Mouse (Mus musculus) activated CD4-positive, CD25-positive, alpha-beta regulatory T cell, adult 4 months (primary cell): Measurements from ENCODE around the gene Vax2. TPM values are rescaled to one million over a fixed set of nuclear protein-coding genes. Genes with fewer than 3 reads are reported as not detected.
A peak's percentile ranks its signal among the peaks of the same experiment; 100 is the strongest.

ENCODE experiments used
- ATAC-seq: one replicate; pipeline ENCODE4 v1.8.0; 2017
- polyA plus RNA-seq, 2 experiments: library from polyadenylated mRNA; unstranded; fragments of 100-300 nt; shearing (Covaris generic); gene quantifications; one replicate each; pipeline ENCODE4 v1.2.1; 2017

The Vax2 gene
- under 1 TPM in 1 of 2 experiments, not detected in 1; 0.45 TPM for polyA plus RNA-seq

DNA sequence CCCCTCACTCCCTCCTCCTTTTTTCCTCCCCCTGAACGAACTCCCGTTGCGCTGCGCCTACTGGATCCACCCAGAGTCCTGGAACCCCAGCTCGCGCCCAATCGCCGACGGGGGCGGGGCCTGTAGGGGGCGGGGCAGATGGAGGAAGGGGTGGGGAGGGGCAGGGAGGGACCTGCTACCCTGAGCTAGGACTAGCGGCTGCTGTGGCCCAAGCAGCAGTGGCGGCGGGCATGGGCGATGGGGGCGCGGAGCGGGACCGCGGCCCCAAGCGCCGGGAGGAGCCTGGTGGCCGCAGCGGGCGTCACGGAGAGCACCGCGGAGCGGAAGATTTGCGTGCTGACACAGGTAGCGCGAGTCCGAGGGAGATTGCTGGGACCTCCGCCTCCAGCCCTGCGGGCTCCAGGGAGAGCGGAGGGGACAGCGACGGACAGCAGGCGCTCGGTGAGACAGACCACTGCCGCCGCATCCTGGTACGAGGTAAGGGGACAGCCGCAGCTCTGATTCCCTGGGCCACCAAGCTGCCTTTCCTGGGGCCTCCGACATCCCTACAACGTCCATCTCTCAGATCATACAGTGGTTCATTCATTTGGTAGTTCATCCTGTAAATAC, at the start of gene Vax2:
Gene Vax2 (plus strand): TSS at position 198 of the 609 bp plus-strand sequence.
- peak; percentile 52 for ATAC-seq

DNA sequence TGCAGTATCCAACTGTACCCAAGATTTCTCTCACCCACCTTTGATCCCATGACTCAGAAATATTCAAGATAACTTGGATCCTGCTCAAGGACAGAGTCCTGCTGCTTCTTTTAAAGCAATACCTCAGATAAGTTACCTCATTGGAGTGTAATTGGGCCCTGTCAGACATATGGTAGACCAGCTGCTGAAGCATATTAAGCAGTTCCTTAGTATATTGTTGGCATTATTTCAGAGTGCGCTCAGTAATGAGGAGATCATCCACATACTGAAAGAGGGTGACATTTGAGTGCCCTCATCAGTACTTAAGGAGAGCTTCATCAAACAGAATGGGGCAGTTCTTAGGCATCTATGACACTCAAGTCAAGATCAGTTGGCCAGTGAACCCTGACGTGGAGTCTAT, 46.1 kb upstream of the Vax2 start:
- no peak for ATAC-seq

DNA sequence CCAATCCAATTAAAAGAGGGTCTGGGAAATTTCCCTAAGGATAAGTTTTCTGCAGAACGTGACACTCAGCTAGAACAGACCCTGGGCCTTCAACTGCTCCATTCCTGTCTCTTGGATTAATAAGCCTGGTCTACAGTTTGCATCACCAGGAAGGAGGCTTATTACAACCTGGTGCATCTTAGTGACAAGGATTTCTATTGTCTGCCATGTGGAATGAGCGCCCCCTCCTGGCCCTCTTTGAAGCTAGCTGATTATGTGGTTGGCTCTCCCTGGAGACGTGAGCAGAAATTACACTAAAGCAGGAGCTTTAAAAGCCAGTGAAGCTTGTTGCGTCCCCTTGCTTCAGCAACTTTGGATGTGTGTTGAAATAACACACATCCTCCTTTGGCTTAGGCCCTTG, 37.7 kb upstream of the Vax2 start:
- no peak for ATAC-seq

DNA sequence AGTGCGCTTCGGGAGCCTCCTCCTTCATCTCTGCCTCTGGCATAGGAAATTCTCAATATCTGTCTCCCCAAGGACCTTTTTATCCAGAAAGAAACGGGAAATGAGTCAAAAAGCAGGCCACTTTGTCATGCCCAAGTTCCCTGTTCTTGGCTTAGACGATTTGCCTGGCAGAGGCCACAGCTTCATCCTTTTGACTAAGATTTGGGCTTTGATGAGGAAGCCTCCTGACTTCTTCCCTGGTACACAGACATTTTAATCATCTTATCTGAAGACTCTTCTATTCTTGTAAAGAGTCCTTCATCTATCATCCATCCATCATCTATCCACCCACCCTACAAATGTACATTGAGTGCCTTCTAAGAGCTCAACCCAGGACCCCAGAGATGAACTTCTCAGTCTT, 33.3 kb upstream of the Vax2 start, which contains the start of gene Cd207:
Gene Cd207 (minus strand): TSS at position 101 of the 400 bp plus-strand sequence.
- no peak for ATAC-seq

DNA sequence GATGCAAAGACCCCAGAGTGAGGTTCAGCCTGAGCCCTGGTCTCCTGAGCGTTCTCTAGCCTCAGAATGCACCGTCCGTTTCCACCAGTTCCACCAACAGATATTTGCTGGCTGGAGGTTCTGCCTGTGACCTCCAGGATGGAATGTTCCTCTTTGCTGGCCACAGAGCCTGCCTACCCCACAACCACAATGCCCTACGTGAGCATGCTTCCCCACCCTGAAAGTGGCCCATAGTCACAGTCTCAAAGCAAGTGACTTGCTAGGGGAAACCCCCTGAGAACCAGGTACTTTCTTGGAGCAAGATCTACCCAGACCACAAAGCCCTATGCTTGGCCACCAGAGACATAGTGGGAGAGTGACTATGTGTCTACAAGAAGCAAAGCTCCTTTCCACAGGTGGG, 21.7 kb upstream of the Vax2 start:
- ATAC-seq = no peak

DNA sequence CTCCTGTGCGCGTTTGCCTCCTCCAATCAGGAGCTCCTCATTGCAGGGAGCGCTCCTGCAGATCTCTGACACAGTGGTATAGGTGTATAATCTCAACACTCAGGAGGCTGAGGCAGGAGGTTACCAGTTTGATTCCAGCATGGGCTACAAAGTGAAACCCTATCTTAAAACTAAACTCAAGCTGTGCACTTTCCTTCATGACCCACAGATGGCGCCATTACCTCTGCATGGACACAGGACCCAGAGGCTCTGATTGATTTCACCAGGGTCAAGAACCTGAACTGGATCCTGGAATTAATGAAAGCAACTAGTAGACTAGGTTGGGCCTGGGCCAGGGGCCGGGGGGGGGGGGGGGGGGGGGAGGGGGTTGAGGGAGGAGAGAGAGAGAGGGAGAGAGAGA, 20.8 kb upstream of the Vax2 start:
- peak; percentile 36 for ATAC-seq

DNA sequence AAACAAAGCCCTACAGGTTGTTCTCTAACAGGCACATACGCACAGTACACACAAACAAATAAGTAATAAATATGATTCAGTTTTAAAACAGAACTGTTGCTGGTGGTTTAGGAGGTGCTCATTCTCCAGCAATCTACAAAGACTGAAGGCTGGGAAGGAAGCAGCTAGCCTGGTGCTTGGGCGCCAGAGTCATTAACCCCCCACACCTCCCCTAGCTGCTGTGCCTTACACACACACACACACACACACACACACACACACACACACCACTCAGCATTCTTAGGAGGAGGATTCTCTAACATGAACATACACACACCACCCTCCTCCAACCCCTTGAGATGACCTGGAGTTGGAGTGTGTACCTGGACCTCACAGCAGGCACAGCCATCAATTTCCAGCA, 20.1 kb upstream of the Vax2 start:
- no peak for ATAC-seq

DNA sequence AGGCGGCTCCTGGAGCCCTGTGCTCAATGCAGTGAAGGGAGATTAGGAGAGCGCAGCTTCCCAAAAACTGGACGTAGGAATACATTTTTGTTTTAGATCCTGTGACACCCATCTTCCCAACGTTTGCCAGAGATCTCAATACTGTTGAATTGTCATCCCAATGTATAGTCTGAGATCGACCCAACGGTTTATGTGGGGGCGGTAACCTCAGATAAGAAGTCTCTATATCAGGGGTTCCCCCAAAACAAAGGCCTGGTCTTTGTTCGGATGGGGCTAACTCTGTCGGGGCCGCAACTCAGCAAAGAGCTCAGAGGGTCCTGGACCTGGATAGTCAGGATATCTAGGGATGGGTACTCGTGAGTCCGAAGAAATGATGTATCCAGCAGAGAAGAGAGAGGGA, 18.1 kb upstream of the Vax2 start:
- ATAC-seq = no peak

DNA sequence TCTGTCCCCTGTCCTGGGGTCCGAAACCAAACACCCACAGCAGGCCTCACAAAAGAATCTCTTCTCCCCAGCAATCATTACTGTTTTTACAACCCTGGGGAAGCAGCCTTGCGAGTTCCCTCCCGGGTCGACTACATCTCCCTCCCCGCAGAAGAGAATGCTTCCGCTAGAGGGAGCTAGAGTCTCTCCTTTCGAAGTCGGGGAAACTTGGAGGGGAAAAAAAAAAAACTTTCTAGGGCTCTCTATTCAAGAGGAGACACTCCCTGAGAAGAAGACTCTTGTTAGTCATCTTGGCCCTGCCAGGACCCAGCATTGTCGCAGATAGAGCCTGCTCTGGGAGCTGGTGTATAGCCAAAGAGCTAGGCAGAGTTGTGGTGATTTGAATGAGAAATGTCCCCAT, 17.2 kb upstream of the Vax2 start:
- peak; percentile 54 for ATAC-seq

DNA sequence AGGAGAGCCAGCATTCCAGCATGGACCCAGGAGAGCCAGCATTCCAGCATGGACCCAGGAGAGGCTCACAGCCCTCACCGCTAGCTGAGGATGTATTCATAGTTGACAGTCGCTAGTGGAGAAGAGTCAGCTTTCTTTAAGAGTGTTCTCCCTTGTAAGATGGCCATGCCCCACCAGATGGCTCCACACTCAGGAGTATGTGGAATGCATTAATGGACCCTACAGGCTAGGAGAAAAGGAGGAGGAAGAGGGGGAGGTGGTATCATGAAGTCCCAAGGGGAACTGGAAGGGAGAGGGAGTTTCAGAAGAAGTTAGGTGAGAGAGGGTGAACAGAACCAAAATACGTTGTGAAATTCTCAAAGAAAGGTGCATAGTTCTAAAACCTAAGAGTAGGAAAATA, 15.3 kb upstream of the Vax2 start:
- ATAC-seq = no peak

DNA sequence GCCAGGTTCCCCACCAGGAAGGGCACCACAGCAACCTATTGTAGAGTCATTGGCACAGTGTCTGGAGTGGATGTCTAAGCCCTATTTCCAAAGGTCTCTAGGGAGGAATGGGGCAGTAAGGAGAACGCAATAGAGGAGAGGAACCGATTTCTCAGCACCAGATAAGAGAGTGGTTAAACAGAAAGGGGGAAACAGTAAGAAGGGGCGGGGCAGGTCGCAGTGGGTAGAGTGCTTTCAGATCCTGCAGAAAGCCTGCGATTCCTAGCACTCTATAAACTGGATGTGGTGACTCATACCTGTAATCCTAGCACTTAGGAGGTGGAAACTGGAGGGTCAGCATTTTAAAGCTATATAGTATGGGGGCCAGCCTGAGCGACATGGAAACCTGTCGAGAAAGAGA, 14.4 kb upstream of the Vax2 start:
- ATAC-seq = no peak

DNA sequence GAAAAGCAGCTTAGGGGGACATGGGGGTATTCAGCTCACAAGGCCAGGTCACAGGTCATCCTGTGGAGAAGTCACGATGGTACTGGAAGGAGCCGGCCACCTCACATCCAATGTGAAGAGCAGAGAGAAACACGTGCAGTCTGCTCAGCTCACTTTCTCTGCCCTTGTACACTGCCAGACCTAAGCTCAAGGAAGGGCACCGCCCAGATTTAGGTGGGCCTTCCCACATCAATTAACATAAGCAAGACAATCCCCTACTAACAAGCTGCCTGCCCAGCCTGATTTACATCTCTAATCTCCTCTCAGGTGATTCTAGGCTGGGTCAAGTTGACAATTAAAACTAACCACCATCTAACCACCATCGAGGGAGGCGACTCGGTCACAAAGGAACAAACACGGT, 13.1 kb upstream of the Vax2 start:
- ATAC-seq = no peak

DNA sequence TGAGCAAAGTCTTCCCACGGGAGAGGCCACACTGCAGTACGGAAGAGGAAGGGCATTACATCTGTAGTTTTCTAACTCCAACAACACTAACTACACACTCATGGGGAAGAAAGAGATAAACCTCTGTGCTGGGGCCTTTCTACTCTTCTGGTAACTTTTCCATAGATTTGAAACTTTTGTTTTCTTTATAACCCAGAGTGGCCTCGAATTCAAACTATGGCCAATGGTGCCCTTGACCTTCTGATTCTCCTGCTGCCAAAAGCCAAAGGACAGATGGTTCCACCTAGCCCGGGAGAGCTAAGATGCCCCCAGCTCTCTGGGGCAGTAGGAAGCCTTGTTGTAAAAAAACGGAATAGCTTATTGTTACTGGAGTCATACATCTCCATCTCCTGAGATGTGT, 11.1 kb upstream of the Vax2 start:
- ATAC-seq = no peak

DNA sequence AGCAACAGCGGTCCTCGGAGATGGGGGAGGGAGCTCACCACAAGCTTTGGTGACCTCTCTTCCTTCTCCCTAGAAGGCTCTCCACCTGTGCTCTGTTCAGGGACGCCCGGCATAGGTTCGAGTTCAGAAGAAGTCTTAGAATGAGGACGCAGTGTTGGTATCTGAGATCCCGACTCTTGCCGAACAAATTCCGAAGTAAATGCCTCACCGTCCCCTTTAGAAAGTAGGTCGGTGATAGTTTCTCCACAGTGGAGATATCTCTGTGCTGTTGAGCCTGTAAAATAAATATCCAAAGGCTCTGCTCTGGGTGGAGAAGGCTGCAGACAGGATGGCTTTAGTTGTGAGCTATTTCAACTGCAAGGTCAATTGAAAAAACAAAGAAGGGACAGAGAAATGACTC, 10.1 kb upstream of the Vax2 start:
- no peak for ATAC-seq

DNA sequence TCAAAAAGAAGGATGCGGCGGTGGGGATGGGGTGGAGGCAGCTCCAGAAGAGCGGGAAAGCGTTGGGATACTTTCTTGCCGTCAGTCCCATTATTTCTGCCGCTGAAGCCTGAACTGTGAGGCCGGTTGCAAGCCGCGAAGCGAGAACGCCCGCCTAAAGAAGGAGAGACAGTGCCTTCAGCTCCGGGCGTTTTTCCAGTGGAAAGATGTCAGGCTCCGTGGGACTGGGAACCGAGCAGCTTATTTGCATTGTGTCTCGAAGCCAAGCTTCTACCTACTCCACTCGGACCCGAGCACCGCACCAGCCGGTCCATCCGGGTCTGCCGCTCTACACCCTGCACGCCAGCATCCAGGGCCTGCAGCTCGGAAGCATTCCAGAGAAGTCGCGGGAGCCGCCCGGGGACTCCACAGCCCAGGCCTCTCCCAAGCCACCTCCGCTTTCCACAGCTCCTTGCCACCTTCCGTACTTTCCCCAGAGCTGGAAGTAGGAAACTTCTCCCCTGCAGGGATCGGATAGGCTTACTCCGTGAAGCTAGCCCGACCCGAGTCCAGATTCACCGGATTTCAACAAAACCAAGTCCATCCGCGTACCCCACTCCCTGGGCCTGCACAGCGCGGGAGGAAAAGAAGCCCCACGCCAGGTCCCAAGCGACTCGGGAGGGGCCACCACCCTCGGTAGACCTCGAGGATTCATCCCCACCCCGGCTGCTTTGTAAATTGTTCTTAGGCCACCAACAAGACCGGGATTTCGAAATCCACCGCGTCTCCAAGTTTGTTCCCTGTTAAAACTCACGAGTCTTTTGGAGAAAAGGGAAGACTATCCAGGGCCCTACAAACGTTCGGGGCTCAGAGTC, 8.7 kb upstream of the Vax2 start:
- ATAC-seq = no peak

DNA sequence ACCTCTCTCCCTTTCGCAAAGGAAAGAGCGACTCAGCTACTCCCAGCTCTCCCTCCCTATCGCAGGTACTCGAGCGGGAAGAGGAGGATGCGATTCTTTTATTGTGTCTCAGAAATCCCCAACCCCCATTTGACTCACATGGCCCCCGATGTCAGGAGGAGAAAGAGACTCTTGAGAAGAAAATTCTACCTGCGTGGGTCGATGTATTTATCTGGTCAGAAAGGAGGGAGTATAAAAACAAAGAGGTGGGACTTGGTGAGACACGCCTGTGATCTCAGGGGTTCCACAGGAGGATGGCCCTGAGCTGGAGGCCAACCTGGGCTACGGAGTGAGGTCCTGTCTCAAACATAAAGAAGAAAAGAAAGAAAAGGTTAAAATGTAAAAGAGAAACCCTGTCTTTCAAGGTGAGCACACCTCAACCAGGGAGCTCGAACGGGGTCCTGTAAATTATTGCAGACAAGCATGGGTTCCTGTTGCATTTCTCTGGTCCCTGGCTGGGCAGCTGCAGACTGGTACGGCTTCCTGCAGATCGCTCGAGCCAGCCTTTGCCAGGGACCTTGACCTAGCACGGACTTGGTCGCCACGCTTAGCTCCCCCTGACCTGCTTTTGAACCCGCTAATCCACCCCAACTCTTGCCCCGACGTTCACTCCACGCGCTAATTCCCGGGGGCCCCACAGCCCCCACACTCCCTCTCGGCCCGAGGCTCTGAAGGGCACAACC, 7.9 kb upstream of the Vax2 start:
- no peak for ATAC-seq

DNA sequence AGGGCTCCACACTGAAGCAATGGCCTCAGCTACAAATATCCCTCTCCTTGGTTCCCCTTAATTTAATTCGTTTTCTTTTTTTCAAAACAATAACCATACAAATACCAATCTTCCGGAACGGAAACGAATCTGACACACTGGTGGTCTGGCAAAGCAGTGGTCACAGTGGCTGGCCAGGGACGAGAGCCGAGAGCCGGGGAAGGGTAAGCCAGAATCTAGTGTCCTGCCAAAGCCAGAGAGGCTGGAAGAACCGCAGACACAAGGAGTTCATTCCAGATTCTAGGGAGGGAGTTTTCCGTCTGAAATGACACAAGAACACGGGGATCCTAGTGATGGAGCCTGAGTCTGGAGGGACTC, 7.4 kb upstream of the Vax2 start:
- no peak for ATAC-seq

DNA sequence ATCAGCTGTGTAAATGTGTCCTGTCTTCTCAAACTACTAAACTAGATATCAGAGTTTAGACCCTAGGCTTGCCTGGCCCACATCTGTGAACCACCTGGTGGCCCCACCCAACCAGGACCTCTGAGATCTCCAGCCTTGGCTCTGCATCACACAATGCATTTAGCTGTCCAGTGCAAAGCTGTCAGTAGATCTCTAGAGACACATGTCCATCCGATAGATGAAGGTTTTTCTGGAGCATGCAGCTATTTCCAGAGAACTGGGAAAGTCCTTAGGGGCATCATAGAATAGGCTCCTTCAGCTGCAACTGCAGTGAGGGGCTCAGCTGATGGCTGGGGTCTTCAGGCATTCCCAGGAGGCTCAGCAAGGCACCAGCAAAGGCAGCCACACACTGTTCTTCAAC, 6.8 kb upstream of the Vax2 start:
- ATAC-seq = no peak

DNA sequence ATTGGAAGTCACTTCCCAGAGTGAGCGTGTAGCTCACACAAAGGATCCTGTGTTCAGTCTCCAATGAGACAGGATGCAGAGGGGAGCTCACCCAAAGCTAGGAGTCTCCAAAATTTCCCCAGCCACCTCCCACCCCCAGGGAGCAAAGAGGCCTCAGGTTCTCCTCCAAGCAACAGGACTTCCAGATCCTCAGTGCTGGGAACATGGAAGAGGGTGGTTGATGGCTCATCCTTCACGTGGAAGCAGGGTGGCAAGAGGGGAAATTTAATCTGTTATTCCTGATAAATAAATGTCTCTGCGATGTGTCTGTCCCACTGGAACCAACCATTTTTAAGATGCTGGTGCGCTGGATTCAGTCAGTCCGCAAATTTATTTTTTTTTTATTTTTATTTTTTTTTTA, 6.4 kb upstream of the Vax2 start:
- ATAC-seq = no peak

DNA sequence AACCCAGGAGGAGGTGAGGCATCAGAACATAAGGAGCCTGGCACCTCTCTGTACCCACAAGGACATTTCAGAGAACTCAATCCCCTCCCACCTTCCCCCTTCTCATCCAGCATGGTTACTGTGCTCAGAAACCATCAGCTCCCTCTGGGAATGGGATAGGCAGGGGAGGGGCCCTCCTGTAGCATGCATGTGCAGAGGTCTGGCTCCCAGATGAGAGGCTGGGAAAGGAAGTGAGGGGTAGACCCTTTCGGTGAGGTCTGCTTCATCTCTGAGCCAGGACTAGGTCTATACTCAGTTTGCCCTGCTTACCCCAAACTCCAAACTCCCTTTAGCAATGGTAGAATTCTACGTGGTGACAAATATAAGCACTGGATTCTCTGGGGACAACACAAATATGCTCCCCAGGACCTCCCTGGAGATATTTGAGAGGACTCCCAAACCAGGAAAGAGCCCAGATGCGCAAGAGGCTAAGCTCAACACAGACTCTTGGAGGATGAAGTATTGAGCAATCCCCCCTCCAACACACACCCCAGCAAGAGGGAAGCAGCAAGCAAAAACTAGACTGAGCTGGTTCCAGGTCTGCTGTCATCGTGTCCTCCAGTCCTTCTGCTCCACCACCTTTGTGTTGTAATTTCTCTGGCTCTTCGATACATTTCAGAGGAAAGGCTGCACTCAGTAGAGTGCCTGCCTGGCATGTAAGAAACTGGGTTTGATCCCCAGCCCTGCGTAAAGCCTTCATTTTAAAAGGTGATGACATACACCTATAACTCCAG, 3.1 kb upstream of the Vax2 start:
- no peak for ATAC-seq

DNA sequence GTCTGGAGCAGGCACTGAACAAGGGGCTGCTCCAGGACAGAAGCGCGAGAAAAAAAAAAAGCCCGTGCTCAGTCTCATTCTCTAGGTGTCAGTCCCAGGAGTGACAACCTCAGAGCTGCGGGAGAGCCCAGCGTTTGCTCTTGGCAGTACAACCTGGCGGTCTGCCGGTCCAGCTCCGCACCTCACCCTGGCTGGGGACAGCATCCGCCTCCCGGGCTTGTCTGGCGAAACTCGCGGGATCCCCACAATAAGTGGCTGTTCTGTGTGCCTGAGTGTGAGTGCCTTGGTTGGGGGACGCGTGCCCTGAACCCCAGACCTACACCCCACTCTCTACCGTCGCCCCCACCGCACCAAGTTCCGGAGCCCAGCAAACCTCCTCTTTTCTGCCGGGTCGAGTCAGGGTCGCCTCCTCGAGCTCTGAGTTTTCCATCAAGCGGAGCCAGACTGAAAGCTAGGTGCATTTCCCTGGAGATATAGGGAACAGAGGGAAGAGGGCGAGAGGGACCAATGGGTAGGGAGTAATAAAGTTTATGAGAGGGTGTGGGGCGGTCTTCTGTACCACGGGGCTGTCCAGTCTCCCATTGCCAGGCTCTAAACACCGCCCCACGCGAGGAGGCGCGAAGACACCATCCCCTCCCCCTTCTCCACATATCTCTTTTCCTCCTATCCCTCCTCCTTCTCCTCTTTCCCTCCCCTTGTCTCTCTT, 550 bp upstream of the Vax2 start:
- ATAC-seq = no peak

DNA sequence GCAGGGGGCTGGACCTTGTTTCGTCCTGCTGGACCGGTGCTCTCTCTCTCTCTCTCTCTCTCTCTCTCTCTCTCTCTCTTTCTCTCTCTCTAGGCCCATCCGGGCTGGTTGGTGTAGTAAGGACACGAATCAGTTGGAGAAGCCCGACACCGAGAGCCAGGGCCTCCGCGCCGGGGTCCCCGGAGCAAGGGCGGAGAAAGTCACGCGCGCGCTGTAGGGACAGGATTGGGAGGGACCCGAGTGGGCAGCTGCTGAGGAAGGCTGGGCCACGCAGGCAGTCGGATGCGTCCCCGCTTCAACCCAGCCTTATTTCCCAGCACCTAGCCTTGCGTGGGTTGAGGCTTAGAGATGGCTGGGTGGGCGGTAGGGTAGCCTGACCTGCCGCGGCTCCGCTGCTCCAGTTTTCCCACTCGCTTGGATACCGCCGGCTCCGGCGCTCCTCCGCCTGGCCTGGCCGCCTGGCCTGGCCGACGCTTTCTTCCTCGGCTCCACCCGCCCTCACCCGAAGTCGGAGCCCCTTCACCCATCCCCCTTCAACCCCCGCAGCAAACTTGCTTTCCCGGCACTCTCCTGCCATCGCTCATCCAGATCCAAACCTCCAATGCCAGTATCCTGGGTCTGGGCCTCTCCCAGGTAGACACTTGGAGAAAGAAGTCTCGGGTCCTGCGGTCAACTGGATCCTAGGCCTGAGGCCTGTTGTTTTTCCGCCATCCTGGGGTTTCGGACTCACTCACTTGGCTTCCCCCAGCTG, 836 bp downstream of the Vax2 start:
- ATAC-seq = no peak
